Mouse (Mus musculus): Measurements from ENCODE around the gene Phlpp1.

DNA sequence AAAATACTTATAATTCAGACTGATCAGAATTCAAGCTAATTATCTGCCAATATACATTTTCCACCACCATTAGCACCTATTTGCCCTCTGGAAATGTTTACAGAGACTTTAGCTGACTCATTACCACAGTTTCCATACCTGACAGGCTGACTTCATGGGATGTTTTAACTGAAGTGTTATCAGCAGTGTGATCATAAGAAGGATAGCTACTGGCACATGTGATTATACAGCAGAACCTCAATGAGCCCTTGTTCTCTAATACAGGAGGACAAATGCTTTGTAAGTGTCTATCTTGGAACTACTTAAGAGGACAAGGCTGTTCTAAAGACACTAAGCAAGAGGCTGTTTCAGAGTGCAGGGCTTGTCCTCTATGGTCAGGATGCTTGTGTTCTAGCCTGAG lies 15.9 kb downstream of the Phlpp1 start:
- TF ChIP-seq CTCF (IDR thresholded peaks at IDR 0.05; ENCODE audit: low read depth) (no peak), EP300 (IDR thresholded peaks at IDR 0.05; ENCODE audit: low read depth) (no peak)
